Mouse (Mus musculus) lung, embryonic 14.5 days (tissue): ENCODE measurements around the gene Bfsp1. TPM values are rescaled to one million over a fixed set of nuclear protein-coding genes. Genes with fewer than 3 reads are reported as not detected.

Experiments used
- ATAC-seq: fragments of 200-750 bp; cut with Nextera tagmentation; 2 replicates; pipeline ENCODE4 v1.8.0; 2017; ENCODE audit warnings: mild to moderate bottlenecking, moderate TSS enrichment, moderate library complexity; ENCODE audit not compliant: insufficient read depth
- DNase-seq: peaks from one replicate; pipeline ENCODE4 v3.0.0-alpha.2; 2015
- H3K27ac ChIP-seq: fragments of 300-500 bp; sonication (generic); 2 replicates; pipeline ENCODE4 v1.5.1; 2014; ENCODE audit warnings: low read depth, mild to moderate bottlenecking, moderate library complexity
- H3K27me3 ChIP-seq: fragments of 300-500 bp; sonication (generic); 2 replicates; pipeline ENCODE4 v1.6.1; 2014; ENCODE audit warnings: low read length, control low read depth; ENCODE audit not compliant: insufficient read depth
- H3K36me3 ChIP-seq: fragments of 300-500 bp; sonication (generic); 2 replicates; pipeline ENCODE4 v1.6.1; 2014; ENCODE audit warnings: control low read depth; ENCODE audit not compliant: insufficient read depth
- H3K4me1 ChIP-seq: fragments of 300-500 bp; sonication (generic); 2 replicates; pipeline ENCODE4 v1.6.1; 2014; ENCODE audit warnings: antibody characterized with exemption, control low read depth; ENCODE audit not compliant: insufficient read depth
- H3K4me2 ChIP-seq: fragments of 300-500 bp; sonication (generic); 2 replicates; pipeline ENCODE4 v1.6.1; 2014; ENCODE audit warnings: mild to moderate bottlenecking
- H3K4me3 ChIP-seq: fragments of 300-500 bp; sonication (generic); 2 replicates; pipeline ENCODE4 v1.5.1; 2014; ENCODE audit warnings: low read depth, low read length
- H3K9ac ChIP-seq: fragments of 300-500 bp; sonication (generic); 2 replicates; pipeline ENCODE4 v1.6.1; 2014
- H3K9me3 ChIP-seq: fragments of 300-500 bp; sonication (generic); 2 replicates; pipeline ENCODE4 v1.6.1; 2016; ENCODE audit warnings: low read depth, low read length, control low read depth
- CTCF ChIP-seq: IDR thresholded peaks from 2 replicates; pipeline ENCODE4 v1.5.1; 2016; ENCODE audit warnings: antibody characterized with exemption, low read depth
- WGBS: fragments of 180-500 bp; shearing (Covaris S2); extraction: QIAGEN DNeasy Blood & Tissue Kit; methylation state at CpG from one replicate; pipeline ENCODE4 v1.1.7; 2014; 5-methylcytosine and 5-hydroxymethylcytosine counted together
- polyA plus RNA-seq: library from polyadenylated mRNA; unstranded; fragments of >200 nt; fragmentation: Nextera tagmentation; extraction: Ambion mirVana; gene quantifications from 2 replicates; pipeline ENCODE4 v1.2.1, GENCODE M21; 2014

Gene Bfsp1
- polyA plus RNA-seq, 1 experiment from 2014 or later = 2.0 TPM

- DNase-seq (no peak), ATAC-seq (no peak)
- no peak for TF ChIP-seq CTCF
- Histone ChIP-seq H3K4me3 (no peak overlapping the region), H3K36me3 (no peaks in the 10 kb centered on the region), H3K9ac (no peak overlapping the region), H3K27me3 (no peaks in the 10 kb centered on the region), H3K27ac (no peak overlapping the region), H3K4me2 (no peak overlapping the region), H3K4me1 (no peaks in the 10 kb centered on the region), H3K9me3 (no peaks in the 10 kb centered on the region)
- WGBS = 63% methylated on average over 4 of the region's 4 CpGs
Observed at GRCm38 (mm10) chr2:143796335-143797013, 66.5 kb downstream of the Bfsp1 start.

- Histone ChIP-seq H3K27ac (no peak overlapping the region), H3K9me3 (no peaks in the 10 kb centered on the region), H3K36me3 (no peaks in the 10 kb centered on the region), H3K4me1 (no peaks in the 10 kb centered on the region), H3K9ac (no peak overlapping the region), H3K4me3 (no peak overlapping the region), H3K4me2 (no peak overlapping the region), H3K27me3 (no peaks in the 10 kb centered on the region)
- no peak for DNase-seq
- TF ChIP-seq CTCF = no peak
- WGBS = 77% methylated on average over 4 of the region's 4 CpGs
- no peak for ATAC-seq
Observed at GRCm38 (mm10) chr2:143795858-143796257, 67.1 kb downstream of the Bfsp1 start.

- Histone ChIP-seq H3K27me3 (no peaks in the 10 kb centered on the region), H3K9me3 (no peaks in the 10 kb centered on the region), H3K4me3 (no peak overlapping the region), H3K36me3 (no peaks in the 10 kb centered on the region), H3K9ac (no peak overlapping the region), H3K27ac (no peak overlapping the region), H3K4me2 (no peak overlapping the region), H3K4me1 (no peaks in the 10 kb centered on the region)
- TF ChIP-seq CTCF = no peak
- WGBS = 72% methylated on average over 5 of the region's 5 CpGs
- DNase-seq (no peak), ATAC-seq (no peak)
Observed at GRCm38 (mm10) chr2:143789911-143790310, 73.1 kb downstream of the Bfsp1 start.

- no peak for TF ChIP-seq CTCF
- no peak overlapping the region for H3K27ac ChIP-seq
- no peak for DNase-seq
- H3K4me1 ChIP-seq = no peaks in the 10 kb centered on the region
- 76% methylated on average over 2 of the region's 2 CpGs for WGBS
- no peak overlapping the region for H3K4me3 ChIP-seq
- no peaks in the 10 kb centered on the region for H3K27me3 ChIP-seq
- ATAC-seq = no peak
- H3K9ac ChIP-seq = no peak overlapping the region
- no peaks in the 10 kb centered on the region for H3K9me3 ChIP-seq
- no peaks in the 10 kb centered on the region for H3K36me3 ChIP-seq
- H3K4me2 ChIP-seq = no peak overlapping the region
Observed at GRCm38 (mm10) chr2:143780310-143780709, 82.7 kb downstream of the Bfsp1 start.

Other genes with a start within 250 kb of the Bfsp1 start
- 473 and 523 TPM in 2 replicates for gene Dstn, start 52.1 kb upstream of the Bfsp1 start, polyA plus RNA-seq
- 88.8 and 91.8 TPM in 2 replicates for gene Rrbp1, start 148.1 kb upstream of the Bfsp1 start, polyA plus RNA-seq
- not detected in 2 replicates for gene Banf2, start 169.9 kb upstream of the Bfsp1 start, polyA plus RNA-seq